Mouse (Mus musculus) MEL-GATA-1-ER (cell line): ENCODE measurements around the gene Fgf12.

Experiments used
- DNase-seq: peaks from one replicate; pipeline ENCODE4 v3.0.0-alpha.2; 2012; ENCODE audit warnings: low read depth; ENCODE audit errors: extremely low read depth

The Fgf12 gene

DNA sequence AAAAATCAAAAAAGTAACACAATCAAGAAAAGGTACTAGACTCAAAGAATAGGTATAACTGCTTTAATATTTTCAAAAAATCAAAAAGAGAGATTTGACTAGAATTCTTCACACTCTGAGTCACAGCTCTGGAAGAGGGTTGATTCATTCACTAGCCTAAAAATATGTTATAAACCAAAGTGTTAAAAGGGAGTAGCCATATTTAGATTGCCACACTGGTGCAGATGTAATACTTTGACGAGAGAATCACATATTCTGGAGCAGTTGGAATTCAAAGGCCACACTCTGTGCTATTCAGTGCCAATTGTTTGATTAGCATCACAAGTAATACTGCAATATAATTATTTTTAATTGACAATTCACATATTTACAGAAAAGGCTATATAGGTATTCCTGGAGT, 416.2 kb downstream of the Fgf12 start:
- no peak for DNase-seq

DNA sequence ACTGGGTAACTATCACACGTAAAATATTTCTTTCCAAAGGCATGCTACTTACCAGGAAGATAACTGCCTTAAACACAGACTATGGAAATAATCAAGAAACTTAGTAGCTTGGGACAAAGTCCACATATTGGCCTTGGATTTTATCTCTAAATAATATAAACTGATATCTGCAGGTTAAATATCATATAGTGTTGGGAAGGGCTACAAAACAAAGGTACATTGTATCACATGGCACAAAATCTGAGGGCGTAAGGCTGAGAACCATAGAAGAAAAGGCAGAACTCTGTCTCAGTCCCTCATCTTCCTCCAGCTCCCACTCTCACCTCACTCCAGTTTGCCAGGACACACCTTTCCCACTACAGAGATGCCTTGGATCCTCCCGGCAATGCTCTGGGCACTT, 417.8 kb downstream of the Fgf12 start:
- no peak for DNase-seq

DNA sequence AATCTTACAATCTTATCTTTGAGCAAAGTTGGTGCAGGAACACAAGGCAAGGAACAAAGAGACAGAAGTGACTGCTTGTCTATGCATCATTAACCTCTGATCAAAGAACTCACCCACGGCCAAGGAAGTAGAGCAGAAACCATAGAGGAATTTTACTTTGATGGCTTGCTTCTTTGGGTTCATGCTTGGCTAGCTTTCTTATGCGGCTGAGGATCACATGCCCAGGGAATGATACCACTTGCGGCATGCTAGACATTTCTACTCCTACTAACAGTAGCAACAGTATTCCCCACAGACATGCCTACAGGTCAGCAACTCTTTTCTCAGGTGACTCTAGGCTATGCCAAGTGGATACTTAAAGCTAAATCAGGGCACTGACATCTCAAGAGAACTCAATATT, 429.3 kb downstream of the Fgf12 start:
- no peak for DNase-seq

DNA sequence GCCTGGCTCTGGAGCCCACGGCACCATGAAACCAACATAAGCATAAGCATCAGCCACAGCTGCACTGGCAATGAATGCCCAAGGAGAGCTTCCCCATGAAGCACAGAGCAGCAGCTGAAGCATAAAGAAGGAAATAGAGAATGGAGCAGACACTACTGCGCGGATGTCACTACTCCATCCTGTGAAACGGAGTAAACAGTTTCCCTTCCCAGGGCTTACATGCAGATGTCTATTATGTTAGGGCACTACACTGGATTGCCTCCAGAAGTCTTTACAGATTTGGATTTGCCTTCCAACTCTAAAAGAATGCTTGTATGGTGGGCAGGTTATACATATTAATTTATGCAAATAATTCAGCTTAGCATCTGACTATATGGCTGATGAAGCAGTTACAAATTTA, 441.2 kb downstream of the Fgf12 start:
- DNase-seq: no peak

DNA sequence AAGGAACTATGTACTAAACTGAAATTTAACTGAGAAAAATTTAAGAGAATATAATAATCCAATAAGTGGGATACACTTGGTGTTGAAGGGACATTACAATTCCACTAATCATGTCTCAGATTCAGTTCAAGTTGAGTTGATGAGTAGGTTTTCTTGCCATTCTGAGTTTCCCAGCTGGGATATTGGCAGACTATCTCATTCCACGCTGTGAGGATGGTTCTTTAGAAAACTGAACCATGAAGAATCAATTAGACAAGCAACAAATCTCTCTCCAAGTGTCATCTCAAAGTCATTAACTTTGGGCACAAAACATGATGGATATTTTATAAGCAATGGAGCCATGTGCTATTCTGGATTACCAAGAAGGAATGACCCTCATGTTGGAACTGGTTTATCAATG, 449.0 kb downstream of the Fgf12 start:
- DNase-seq: no peak

DNA sequence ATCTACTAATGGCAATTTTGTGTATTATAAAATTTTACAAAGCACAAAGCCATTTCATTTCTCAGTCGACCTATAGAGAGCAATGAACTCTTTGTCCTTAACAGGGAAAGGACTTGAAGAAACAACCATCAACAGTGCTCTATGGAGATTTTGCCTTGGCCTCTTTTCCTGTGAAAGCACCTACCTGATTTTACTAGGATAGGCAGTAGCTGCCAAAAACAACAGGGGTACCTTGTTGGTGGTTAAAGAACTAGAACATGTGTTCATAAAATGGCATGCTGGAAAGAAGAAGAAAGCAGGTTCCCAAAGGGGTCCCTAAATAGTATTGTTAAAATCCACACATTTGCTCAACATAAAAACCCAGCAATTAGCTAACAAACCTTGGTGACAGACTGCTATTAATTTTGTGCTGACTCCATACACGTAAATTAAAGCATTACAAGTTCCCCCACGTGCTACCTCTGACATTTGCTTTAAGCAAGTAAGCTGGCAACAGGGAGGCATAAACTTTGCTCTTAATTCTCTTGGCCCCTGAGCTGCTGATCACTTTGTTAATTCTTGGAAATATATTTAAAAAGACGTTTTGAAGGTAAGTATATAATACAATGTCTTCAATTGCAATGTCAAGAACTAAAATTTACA, 463.1 kb downstream of the Fgf12 start:
- DNase-seq: no peak

DNA sequence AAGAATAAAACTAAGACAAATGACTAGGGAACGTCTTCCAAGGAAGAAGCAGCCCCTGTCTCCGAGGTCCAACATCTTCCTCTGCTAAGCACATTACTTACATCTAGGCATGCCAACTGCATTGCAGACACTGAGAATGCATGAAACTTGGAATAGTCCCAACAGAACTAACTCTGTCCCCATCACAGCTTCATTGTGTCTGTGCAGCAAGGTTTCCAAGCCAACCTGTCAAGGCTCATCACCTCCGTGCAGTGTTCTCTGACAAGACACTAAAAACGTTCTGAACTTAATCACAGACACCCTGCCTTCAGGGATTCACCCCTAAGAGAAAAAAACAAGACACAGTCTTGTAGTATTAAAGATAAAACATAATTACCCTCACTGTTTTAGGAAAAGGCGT, 495.0 kb downstream of the Fgf12 start:
- DNase-seq: no peak

DNA sequence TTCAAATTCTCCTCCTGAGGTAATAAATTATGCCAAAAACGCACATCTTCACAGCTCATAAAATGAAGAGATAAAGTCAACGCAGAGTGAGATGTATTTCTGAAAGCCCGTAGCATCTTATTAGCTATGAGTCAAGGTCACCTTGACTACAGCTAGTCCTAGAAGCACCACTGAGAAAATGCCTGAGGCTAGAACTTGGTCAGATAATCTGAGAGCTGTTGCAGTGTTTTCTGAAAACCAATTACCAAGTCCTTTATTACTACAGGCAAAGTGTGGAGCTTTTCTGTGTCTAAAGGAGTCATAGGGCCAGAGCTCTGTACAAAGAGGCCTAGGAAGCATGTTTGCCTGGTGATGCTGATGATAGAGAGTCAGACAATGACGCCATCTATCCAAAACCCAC, 498.6 kb downstream of the Fgf12 start:
- DNase-seq: no peak

DNA sequence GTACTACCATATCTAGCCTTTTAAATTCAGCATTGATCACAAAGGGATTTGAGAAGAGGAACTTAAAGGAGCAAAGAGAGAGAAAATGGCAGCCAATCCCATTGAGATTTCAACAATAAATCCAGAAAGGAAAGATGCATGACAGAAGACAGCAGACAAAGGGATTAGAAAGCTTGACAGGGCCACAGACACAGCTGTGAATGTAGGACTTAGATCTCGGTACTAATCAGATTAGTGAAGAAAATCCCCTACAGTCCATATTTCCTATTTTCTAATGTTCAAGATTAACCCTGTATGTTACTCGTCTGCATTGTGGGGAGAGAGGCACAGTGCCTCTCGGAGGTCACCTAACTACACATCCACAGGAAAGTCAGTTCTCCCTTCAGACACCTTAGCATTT, 500.9 kb downstream of the Fgf12 start:
- no peak for DNase-seq

DNA sequence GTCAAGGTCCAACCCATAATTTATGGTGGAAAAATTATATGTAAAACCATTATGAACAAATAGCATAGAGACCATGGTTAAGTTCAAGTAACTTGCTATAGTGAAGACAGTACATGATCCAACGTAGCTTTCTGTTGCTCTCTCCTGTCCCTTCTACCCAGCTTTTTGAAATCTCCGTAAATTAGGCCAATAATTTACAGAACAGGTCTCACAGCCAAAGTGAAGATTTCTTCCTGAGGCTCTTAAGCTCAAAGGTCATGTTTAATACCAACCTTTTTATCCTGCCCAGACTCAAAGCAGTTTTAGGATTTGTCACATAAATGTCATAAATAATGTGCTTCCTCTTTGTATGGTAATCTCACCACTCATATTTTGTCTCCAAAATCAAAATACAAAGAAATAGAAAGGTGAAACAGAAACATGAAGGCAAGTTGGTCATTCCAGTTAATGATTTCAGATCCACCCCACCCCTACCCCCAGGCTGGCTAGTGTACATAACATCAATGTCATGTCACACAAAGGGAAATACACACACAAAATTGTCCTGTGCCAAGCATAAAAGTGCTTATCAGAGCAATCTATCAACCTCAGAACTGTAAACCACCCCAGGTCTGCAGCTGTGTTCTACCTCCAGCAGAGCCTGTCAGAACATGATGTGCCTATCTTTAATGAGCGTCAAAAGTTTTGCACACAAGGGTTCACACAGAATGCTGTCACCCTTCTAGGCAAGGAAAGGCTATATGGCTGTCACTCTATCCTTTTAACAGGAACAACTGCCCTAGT, 509.8 kb downstream of the Fgf12 start:
- DNase-seq: no peak

DNA sequence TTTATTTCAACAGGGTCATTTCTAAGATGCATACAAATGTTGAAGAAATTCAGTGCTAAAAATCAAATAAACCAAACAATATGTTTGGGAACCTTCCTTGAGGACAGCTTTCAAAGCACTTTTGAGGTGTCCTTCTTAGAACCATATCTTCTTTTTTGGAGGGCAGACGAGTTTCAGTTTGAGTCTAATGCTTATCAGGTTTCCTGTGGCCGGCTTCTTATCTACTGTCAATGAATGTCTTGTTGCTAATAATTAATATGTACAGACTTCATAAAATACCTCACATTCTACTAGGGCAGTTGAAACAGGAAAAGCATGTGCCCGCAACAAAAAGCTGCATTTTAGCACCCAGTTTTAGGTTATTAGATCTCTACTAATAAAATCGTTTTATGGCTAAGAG, 513.5 kb downstream of the Fgf12 start:
- no peak for DNase-seq

DNA sequence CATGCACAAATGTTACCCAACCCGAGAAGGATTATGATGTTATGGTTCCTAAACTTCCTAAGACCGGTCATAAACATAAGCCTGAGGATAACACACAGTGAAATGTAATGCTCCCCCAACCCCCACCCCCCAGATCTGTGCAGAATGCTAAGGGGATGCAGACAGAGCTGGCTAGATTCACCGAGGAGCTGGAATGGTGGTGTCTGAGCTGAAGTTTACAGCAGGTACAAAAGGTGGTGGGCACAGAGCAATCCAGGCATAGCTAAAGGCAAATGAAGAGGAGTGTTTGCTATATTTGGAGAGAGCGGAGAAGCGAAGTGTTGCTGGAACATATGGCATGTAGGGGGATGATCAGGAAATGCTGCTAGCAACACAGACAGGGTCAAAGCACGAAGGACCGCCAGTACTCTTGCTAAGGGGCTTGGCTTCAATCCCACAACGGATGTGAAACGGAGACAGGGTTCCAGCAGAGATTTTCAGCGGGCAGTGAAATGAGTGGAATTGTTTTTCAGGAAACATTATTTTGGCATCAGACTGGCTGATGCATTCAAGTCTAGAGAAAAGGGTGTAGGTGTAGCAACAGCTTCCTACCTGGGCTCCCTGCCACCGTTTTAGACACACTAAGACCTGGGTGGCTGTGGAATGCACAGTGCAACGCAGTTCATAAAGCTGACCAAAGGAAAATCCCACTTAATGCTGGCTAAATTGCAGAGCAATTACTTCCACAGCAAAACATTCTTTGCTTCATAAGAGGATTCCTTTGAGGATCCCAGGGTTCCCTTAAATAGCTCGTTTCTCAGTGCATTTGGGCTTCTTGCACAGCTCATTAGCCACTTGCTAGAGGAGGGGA, 514.6 kb downstream of the Fgf12 start:
- DNase-seq: no peak

DNA sequence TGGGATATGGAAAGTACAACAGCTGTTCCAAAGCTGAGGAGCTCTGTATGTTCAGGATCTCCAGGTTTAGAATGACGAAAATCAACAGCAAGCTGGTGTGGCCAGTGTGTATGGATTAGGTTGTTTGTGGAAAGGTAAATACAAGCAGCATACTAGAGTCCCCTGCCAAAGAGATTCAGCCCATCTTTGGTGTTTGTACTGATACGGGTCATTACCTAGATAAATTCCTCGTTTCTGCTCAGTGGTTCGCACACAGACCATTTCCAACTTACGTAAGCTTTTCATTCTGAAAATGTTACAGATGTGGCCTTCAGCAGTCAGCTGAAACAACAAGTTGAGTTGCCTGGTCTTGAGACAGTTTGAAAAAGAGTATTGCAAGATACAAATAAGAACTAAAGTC, 536.9 kb downstream of the Fgf12 start:
- DNase-seq: no peak

DNA sequence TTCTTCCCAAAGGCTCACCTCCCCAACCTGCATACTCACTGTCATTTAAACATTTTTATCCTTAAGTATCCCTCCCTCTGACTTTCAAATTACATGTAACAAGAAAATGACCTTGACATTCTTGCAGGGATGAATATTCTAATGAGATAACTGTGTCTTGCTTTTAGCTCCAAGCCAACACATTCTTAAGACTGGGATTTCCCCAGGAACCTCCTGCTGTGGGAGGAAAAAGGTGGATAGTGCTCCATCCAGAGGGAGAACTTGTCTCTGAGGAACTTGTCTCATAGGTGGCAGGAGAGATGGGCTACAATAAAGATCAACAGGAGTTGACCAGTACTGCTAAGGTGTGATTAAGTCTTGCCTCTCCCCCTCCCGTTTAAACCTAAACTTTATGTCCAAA, 540.5 kb downstream of the Fgf12 start:
- DNase-seq: no peak

DNA sequence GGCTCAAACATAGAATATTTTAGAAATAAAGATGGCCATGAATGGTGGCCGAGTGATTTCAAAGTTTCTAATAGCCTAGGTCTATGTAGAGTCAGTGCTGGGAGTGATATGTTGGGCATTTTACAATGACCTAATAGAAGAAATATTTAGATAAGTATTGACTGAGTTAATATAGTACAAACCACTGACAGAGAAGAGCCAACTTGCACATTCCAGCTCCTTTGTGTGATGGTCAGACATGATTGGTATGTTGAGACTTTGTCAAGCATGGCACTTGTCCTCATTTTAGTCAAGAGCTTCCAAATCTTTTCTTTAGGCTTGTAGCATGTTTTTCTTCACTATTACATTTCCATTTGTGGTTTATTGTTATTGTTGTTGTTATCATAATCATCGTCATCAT, 596.4 kb downstream of the Fgf12 start:
- DNase-seq: no peak

DNA sequence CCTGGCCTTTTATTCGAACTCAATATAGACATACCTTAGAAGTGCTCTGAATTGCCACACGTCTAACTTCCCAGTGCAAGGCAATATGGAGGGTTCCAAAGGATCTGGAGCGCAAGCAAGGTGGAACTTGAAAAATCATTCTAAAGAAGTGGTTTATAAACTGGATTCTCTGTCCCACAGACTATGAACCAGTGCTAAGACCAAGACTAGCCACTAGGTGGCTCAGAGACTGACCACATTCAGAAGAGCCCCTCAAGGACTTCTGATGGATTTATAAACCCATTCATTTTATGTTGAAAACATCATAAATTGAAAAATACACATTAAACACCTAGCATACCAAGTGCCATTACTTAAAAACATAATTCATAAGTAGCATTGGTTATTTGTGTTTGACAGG, 611.9 kb downstream of the Fgf12 start:
- DNase-seq: no peak

DNA sequence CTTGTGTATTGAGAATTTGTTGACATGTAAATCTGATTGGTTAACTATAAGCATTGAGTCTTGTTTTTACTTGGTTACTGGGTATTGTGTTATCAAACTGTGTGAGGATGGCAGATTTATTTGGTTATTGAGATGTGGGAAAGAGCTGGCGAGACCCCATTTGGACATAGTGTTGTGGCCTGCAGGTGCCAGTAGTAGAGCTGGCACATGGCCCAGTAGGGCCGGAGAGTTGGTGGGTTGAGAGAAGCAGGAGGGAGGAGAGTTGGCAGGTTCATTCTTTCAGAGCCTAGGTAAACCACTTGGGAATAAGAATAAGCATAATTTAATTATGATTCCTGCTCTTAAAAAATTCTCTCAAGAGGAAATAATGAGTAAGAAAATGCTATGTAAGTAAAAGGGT, 625.9 kb downstream of the Fgf12 start:
- no peak for DNase-seq
